Mouse (Mus musculus) kidney, embryonic 16.5 days (tissue): ENCODE data around the gene Safb. TPM values are rescaled to one million over a fixed set of nuclear protein-coding genes. Genes with fewer than 3 reads are reported as not detected.

Experiments used
- ATAC-seq: fragments of 200-750 bp; cut with Nextera tagmentation; 2 replicates; pipeline ENCODE4 v1.8.0; 2017; ENCODE audit warnings: moderate TSS enrichment; ENCODE audit not compliant: low FRiP score, low TSS enrichment
- H3K27ac ChIP-seq: fragments of 300-500 bp; sonication (generic); 2 replicates; pipeline ENCODE4 v1.5.1; 2014; ENCODE audit warnings: low read length
- H3K27me3 ChIP-seq: fragments of 300-500 bp; sonication (generic); 2 replicates; pipeline ENCODE4 v1.6.1; 2014; ENCODE audit warnings: low read length, control low read depth, mixed read lengths; ENCODE audit not compliant: insufficient read depth
- H3K36me3 ChIP-seq: fragments of 300-500 bp; sonication (generic); 2 replicates; pipeline ENCODE4 v1.6.1; 2014; ENCODE audit warnings: low read length, control low read depth, mixed read lengths; ENCODE audit not compliant: insufficient read depth
- H3K4me1 ChIP-seq: fragments of 300-500 bp; sonication (generic); 2 replicates; pipeline ENCODE4 v1.6.1; 2014; ENCODE audit warnings: low read length, control low read depth, mixed read lengths; ENCODE audit not compliant: insufficient read depth
- H3K4me2 ChIP-seq: fragments of 300-500 bp; sonication (generic); replicated peaks from 2 replicates; pipeline ENCODE4 v1.6.1; 2014; ENCODE audit warnings: low read depth, low read length
- H3K4me3 ChIP-seq: fragments of 300-500 bp; sonication (generic); 2 replicates; pipeline ENCODE4 v1.5.1; 2014; ENCODE audit warnings: mild to moderate bottlenecking, low read length
- H3K9ac ChIP-seq: fragments of 300-500 bp; sonication (generic); replicated peaks from 2 replicates; pipeline ENCODE4 v1.6.1; 2014; ENCODE audit warnings: low read length
- H3K9me3 ChIP-seq: fragments of 300-500 bp; sonication (generic); 2 replicates; pipeline ENCODE4 v1.6.1; 2016; ENCODE audit warnings: low read length, control low read depth
- WGBS: fragments of 180-500 bp; shearing (Covaris S2); extraction: QIAGEN DNeasy Blood & Tissue Kit; methylation state at CpG from one replicate; pipeline ENCODE4 v1.1.7; 2014; 5-methylcytosine and 5-hydroxymethylcytosine counted together
- polyA plus RNA-seq: library from polyadenylated mRNA; unstranded; fragments of >200 nt; fragmentation: Nextera tagmentation; extraction: Ambion mirVana; gene quantifications from 2 replicates; pipeline ENCODE4 v1.2.1, GENCODE M21; 2015

Gene Safb
- polyA plus RNA-seq, result 123 and 133 TPM in 2 replicates

GRCm38 (mm10) chr17:56584257-56585130 lies at the start of gene Safb, which contains the start of gene Safb2:
Gene Safb, plus strand, starts transcription at chr17:56584825.
Gene Safb2, minus strand, starts transcription at chr17:56584585.
- ATAC-seq, result peak; percentile 97
- peaks cover 39% of the 10 kb centered on the region for H3K36me3 ChIP-seq
- peak within 1 kb of the TSS; percentile 94 for H3K9ac ChIP-seq
- under 1% methylated on average over 89 of the region's 101 CpGs for WGBS
- peak within 1 kb of the TSS; percentile 90 for H3K4me2 ChIP-seq
- H3K9me3 ChIP-seq, result no peaks in the 10 kb centered on the region
- peaks cover 42% of the 10 kb centered on the region for H3K4me1 ChIP-seq
- no peaks in the 10 kb centered on the region for H3K27me3 ChIP-seq
- H3K27ac ChIP-seq, result peak within 1 kb of the TSS; percentile 96
- peak within 1 kb of the TSS; percentile 91 for H3K4me3 ChIP-seq

- WGBS, result 75% methylated on average over 14 of the region's 14 CpGs
- no peak for ATAC-seq
- Histone ChIP-seq H3K27ac (no peak overlapping the region), H3K4me3 (no peak overlapping the region), H3K9me3 (no peaks in the 10 kb centered on the region), H3K27me3 (no peaks in the 10 kb centered on the region), H3K4me1 (no peaks in the 10 kb centered on the region), H3K4me2 (no peak overlapping the region), H3K36me3 (no peaks in the 10 kb centered on the region), H3K9ac (no peak overlapping the region)
Measured at GRCm38 (mm10) chr17:56536192-56536591, 48.4 kb upstream of the Safb start.

GRCm38 (mm10) chr17:56536874-56537273 lies 47.8 kb upstream of the Safb start:
- H3K4me3 ChIP-seq, result no peak overlapping the region
- H3K27ac ChIP-seq, result no peak overlapping the region
- no peaks in the 10 kb centered on the region for H3K27me3 ChIP-seq
- WGBS, result 73% methylated on average over 3 of the region's 3 CpGs
- no peaks in the 10 kb centered on the region for H3K36me3 ChIP-seq
- no peak for ATAC-seq
- H3K9me3 ChIP-seq, result no peaks in the 10 kb centered on the region
- no peaks in the 10 kb centered on the region for H3K4me1 ChIP-seq
- H3K4me2 ChIP-seq, result no peak overlapping the region
- no peak overlapping the region for H3K9ac ChIP-seq

- H3K9me3 ChIP-seq, result no peaks in the 10 kb centered on the region
- no peak for ATAC-seq
- no peak overlapping the region for H3K4me3 ChIP-seq
- WGBS, result 29% methylated on average over 8 of the region's 8 CpGs
- H3K27me3 ChIP-seq, result no peaks in the 10 kb centered on the region
- no peak overlapping the region for H3K9ac ChIP-seq
- H3K4me2 ChIP-seq, result no peak overlapping the region
- H3K36me3 ChIP-seq, result no peaks in the 10 kb centered on the region
- H3K4me1 ChIP-seq, result no peaks in the 10 kb centered on the region
- H3K27ac ChIP-seq, result no peak overlapping the region
Measured at GRCm38 (mm10) chr17:56537912-56538311, 46.7 kb upstream of the Safb start.

- no peaks in the 10 kb centered on the region for H3K4me1 ChIP-seq
- peak; percentile 69 for ATAC-seq
- H3K9ac ChIP-seq, result no peak overlapping the region
- H3K27ac ChIP-seq, result no peak overlapping the region
- no peaks in the 10 kb centered on the region for H3K36me3 ChIP-seq
- no peak overlapping the region for H3K4me2 ChIP-seq
- WGBS, result 29% methylated on average over 6 of the region's 6 CpGs
- no peak overlapping the region for H3K4me3 ChIP-seq
- no peaks in the 10 kb centered on the region for H3K9me3 ChIP-seq
- no peaks in the 10 kb centered on the region for H3K27me3 ChIP-seq
Measured at GRCm38 (mm10) chr17:56540562-56540975, 44.1 kb upstream of the Safb start.

GRCm38 (mm10) chr17:56542736-56543135 lies 41.9 kb upstream of the Safb start:
- Histone ChIP-seq H3K9me3 (no peaks in the 10 kb centered on the region), H3K36me3 (no peaks in the 10 kb centered on the region), H3K27me3 (no peaks in the 10 kb centered on the region), H3K4me3 (no peak overlapping the region), H3K4me1 (no peaks in the 10 kb centered on the region), H3K9ac (no peak overlapping the region), H3K27ac (no peak overlapping the region), H3K4me2 (no peak overlapping the region)
- WGBS, result 40% methylated on average over 8 of the region's 8 CpGs
- no peak for ATAC-seq

- H3K4me3 ChIP-seq, result no peak overlapping the region
- ATAC-seq, result no peak
- H3K9me3 ChIP-seq, result no peaks in the 10 kb centered on the region
- no peak overlapping the region for H3K9ac ChIP-seq
- 74% methylated on average over 3 of the region's 3 CpGs for WGBS
- H3K27me3 ChIP-seq, result no peaks in the 10 kb centered on the region
- no peak overlapping the region for H3K27ac ChIP-seq
- H3K4me1 ChIP-seq, result no peaks in the 10 kb centered on the region
- H3K36me3 ChIP-seq, result no peaks in the 10 kb centered on the region
- no peak overlapping the region for H3K4me2 ChIP-seq
Measured at GRCm38 (mm10) chr17:56543684-56544224, 40.9 kb upstream of the Safb start.

GRCm38 (mm10) chr17:56544699-56545387 lies 39.8 kb upstream of the Safb start:
- H3K4me1 ChIP-seq, result no peaks in the 10 kb centered on the region
- no peak for ATAC-seq
- 52% methylated on average over 7 of the region's 7 CpGs for WGBS
- no peak overlapping the region for H3K9ac ChIP-seq
- no peak overlapping the region for H3K4me2 ChIP-seq
- H3K36me3 ChIP-seq, result no peaks in the 10 kb centered on the region
- H3K27me3 ChIP-seq, result no peaks in the 10 kb centered on the region
- H3K4me3 ChIP-seq, result no peak overlapping the region
- no peak overlapping the region for H3K27ac ChIP-seq
- H3K9me3 ChIP-seq, result no peaks in the 10 kb centered on the region

- H3K9me3 ChIP-seq, result no peaks in the 10 kb centered on the region
- no peak overlapping the region for H3K4me3 ChIP-seq
- no peak overlapping the region for H3K27ac ChIP-seq
- H3K4me1 ChIP-seq, result no peaks in the 10 kb centered on the region
- H3K9ac ChIP-seq, result no peak overlapping the region
- H3K36me3 ChIP-seq, result no peaks in the 10 kb centered on the region
- no peaks in the 10 kb centered on the region for H3K27me3 ChIP-seq
- H3K4me2 ChIP-seq, result no peak overlapping the region
- 95% methylated on average over 1 of the region's 1 CpGs for WGBS
- ATAC-seq, result no peak
Measured at GRCm38 (mm10) chr17:56545945-56546344, 38.7 kb upstream of the Safb start.
